Mouse (Mus musculus): ENCODE measurements around the gene Rnf19b.

- TF ChIP-seq GATA1 (IDR thresholded peaks at IDR 0.05; ENCODE audit: low read length), result no peak
- no peak for TF ChIP-seq TAL1 (IDR thresholded peaks at IDR 0.05; ENCODE audit: low read length)
Observed at GRCm38 (mm10) chr4:129084896-129085295, 26.8 kb downstream of the Rnf19b start.

All from erythroblast, embryonic 14.5 days (primary cell).